Mouse (Mus musculus) bone marrow macrophage, adult 2 months (primary cell): ENCODE results near the gene Unc5cl.

Experiments used
- CTCF ChIP-seq: IDR thresholded peaks from 2 replicates; pipeline ENCODE4 v1.5.1; 2012; ENCODE audit warnings: low read depth, mild to moderate bottlenecking, low read length, moderate library complexity
- POLR2A ChIP-seq: IDR thresholded peaks from 2 replicates; pipeline ENCODE4 v1.6.1; 2012; ENCODE audit warnings: mild to moderate bottlenecking, low read depth, low read length, borderline replicate concordance

DNA sequence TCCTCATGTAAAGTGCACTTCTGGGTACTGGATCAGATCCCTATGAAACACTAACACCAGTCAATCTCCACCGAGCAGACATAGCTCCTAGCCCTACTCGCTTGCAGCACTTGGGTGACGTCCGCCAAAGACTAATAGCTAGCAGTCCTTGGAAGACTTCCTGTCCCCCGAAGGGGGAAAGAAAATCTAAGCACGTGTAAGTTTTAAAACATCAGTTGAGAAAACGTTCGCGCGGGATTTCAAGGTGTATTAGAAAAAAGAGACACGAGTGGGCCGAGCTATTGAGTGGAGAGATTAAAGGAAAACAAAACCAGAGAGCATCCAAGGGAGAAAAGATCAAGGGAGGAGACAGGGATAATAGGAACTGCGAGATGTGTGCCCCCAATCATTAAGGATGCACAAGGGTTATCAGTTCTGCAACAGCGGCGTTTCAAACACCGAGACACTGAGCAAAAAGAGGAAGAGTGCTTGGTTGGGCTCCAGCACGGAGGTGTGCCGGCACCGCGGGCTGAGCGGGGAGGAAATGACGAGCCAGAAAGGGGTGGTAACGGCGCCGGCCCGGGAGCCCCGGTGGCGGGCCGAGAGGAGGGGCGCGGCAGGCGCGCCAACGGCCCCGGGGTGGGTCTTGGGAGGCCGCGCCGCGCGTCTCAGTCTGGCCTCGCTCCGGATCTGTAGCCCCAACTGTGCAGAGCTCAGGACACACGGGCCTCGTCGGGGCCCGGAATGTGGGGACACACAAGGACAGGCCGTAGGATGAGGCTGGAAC, 46.0 kb upstream of the Unc5cl start:
- no peak for TF ChIP-seq POLR2A
- TF ChIP-seq CTCF: no peak
